Mouse (Mus musculus) lung, adult 2 months (tissue): Measurements from ENCODE around the gene Thsd4. TPM values are rescaled to one million over a fixed set of nuclear protein-coding genes. Genes with fewer than 3 reads are reported as not detected.

Experiments used
- DNase-seq: peaks from one replicate; pipeline ENCODE4 v3.0.0; 2022
- H3K4me1 ChIP-seq: fragments of 200-500 bp; 2 replicates; pipeline ENCODE4 v1.6.1; 2011; ENCODE audit warnings: low read length; ENCODE audit not compliant: control insufficient read depth, insufficient read depth
- H3K4me3 ChIP-seq: fragments of 200-500 bp; replicated peaks from 2 replicates; pipeline ENCODE3; 2011; ENCODE audit warnings: low read depth, mild to moderate bottlenecking, control low read depth, low read length; ENCODE audit errors: extremely low read depth
- CTCF ChIP-seq: fragments of 200-500 bp; IDR thresholded peaks from 2 replicates; pipeline ENCODE4 v1.5.1; 2011; ENCODE audit warnings: mild to moderate bottlenecking, low read length, control low read depth; ENCODE audit not compliant: insufficient read depth
- POLR2A ChIP-seq: fragments of 200-500 bp; IDR thresholded peaks from 2 replicates; pipeline ENCODE4 v1.6.1; 2011; ENCODE audit warnings: low read depth, mild to moderate bottlenecking, control low read depth, low read length, borderline replicate concordance; ENCODE audit errors: extremely low read depth
- WGBS: fragments of 180-500 bp; shearing (Covaris S2); methylation state at CpG from one replicate; pipeline ENCODE4 v1.1.7; 2018; 5-methylcytosine and 5-hydroxymethylcytosine counted together
- polyA plus RNA-seq: library from polyadenylated mRNA; depleted of rRNA; stranded (reverse); fragments of >200 nt; gene quantifications from 2 replicates; pipeline ENCODE4 v1.2.3, GENCODE M21; 2012

Gene Thsd4
- polyA plus RNA-seq, 1 experiment: 27.2 TPM

GRCm38 (mm10) chr9:60250403-60250802 is 271.4 kb downstream of the Thsd4 start:
- TF ChIP-seq POLR2A: no peak
- TF ChIP-seq CTCF: no peak
- H3K4me1 ChIP-seq: no peaks in the 10 kb centered on the region
- no peak overlapping the region for H3K4me3 ChIP-seq
- no peak for DNase-seq

DNA sequence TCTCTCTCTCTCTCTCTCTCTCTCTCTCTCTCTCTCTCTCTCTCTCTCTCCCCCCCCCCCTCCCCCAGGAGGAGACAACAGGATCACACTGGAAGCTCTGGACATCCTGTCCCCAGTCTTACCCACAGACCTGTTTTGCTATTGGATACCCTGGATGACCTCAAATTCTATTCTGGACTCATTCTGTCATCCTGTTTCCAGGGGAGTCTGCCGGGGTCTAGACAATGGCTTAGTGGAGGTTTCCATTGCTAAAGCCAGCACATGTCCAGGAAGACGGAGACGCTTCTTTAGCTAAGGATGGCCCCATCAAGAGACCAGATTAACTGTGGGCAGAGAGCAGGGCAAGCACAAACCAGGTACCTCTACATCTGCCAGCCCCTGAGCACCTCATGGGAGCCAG is 273.8 kb downstream of the Thsd4 start:
- DNase-seq: no peak
- no peak overlapping the region for H3K4me3 ChIP-seq
- TF ChIP-seq POLR2A (no peak), CTCF (no peak)
- WGBS: 46% methylated on average over 3 of the region's 3 CpGs
- no peaks in the 10 kb centered on the region for H3K4me1 ChIP-seq

DNA sequence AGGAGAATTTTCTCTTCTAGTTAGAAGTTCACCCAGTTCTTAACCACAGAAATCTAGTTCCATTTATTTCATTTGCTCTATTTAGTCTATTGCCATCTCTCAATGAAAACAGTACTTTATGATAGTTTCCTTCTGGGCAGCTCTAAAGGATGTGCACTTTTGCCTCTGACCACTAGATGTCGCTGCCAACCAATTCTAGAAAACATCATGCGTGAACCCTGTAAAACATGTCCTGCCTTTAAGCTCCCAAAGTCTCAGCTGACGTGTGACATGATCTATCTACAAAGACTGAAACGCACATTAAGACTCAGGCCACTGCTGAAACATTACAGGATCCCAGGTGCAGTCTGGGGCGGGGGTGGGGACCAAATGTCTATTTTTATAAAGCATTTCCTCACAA is 276.9 kb downstream of the Thsd4 start:
- Histone ChIP-seq H3K4me1 (no peaks in the 10 kb centered on the region), H3K4me3 (no peak overlapping the region)
- TF ChIP-seq CTCF (peak; percentile 61), POLR2A (no peak)
- 4% methylated on average over 5 of the region's 5 CpGs for WGBS
- peak; percentile 59 for DNase-seq

GRCm38 (mm10) chr9:60243503-60243902 is 278.3 kb downstream of the Thsd4 start:
- WGBS: 63% methylated on average over 6 of the region's 6 CpGs
- TF ChIP-seq CTCF (peak; percentile 57), POLR2A (no peak)
- no peak for DNase-seq
- Histone ChIP-seq H3K4me1 (no peaks in the 10 kb centered on the region), H3K4me3 (no peak overlapping the region)

- 31% methylated on average over 4 of the region's 4 CpGs for WGBS
- Histone ChIP-seq H3K4me3 (no peak overlapping the region), H3K4me1 (peaks cover under 1% of the 10 kb centered on the region; the same call in 1 of the 2 replicates)
- DNase-seq: peak; percentile 27
- TF ChIP-seq CTCF (peak; percentile 71), POLR2A (no peak)
Observed at GRCm38 (mm10) chr9:60237667-60238066, 284.2 kb downstream of the Thsd4 start.

DNA sequence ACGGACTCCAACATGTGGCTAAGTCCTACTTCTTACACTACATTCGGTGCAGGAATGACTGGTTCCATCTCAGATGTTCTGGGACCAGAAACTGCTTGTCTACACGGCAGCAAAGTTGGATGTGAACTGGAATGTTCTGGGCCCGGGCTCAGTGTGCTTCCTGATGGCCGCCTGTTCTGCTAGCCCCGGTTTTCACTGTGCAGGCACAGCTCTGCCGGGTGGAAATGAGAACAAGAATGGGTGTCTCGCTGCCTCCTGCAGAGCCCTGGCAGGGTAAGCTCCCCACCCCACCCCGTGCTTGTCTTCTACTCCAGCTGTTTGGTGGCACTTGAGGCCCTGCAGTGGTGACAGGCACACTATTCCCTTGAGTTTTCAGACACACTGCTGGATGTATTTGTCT is 285.7 kb downstream of the Thsd4 start:
- TF ChIP-seq CTCF (no peak), POLR2A (no peak)
- DNase-seq: no peak
- 65% methylated on average over 9 of the region's 9 CpGs for WGBS
- Histone ChIP-seq H3K4me1 (peaks cover 3% of the 10 kb centered on the region; the same call in 1 of the 2 replicates), H3K4me3 (no peak overlapping the region)

- Histone ChIP-seq H3K4me1 (peaks cover 3% of the 10 kb centered on the region; the same call in 1 of the 2 replicates), H3K4me3 (no peak overlapping the region)
- no peak for DNase-seq
- WGBS: 41% methylated on average over 8 of the region's 8 CpGs
- TF ChIP-seq CTCF: no peak
- no peak for TF ChIP-seq POLR2A
Observed at GRCm38 (mm10) chr9:60234233-60235115, 287.4 kb downstream of the Thsd4 start.

GRCm38 (mm10) chr9:60231981-60232881 is 289.6 kb downstream of the Thsd4 start:
- no peak for DNase-seq
- 66% methylated on average over 9 of the region's 9 CpGs for WGBS
- Histone ChIP-seq H3K4me3 (no peak overlapping the region), H3K4me1 (peaks cover 3% of the 10 kb centered on the region; the same call in 1 of the 2 replicates)
- TF ChIP-seq POLR2A (no peak), CTCF (no peak)

GRCm38 (mm10) chr9:60229496-60229895 is 292.4 kb downstream of the Thsd4 start:
- no peak for TF ChIP-seq POLR2A
- no peak for TF ChIP-seq CTCF

DNA sequence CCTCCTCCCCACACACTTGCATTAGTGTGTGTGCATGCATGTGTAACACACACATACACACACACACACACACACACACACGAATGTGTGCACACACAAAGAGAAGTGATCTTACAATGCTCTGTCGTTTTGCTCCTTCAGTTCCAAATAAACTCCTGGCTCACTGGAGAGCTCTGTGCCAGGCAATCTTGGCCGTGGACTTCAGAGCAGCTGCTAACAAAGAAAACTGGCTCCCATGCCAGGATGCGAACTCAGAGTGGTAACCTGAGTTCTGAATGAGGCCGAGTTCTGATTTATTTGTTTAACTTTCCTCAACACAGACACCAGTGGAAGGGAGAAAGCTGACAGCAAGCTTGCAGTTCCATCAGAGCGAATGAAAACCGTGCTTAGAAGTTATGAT is 294.1 kb downstream of the Thsd4 start:
- WGBS: 61% methylated on average over 7 of the region's 7 CpGs
- DNase-seq: no peak

More at GRCm38 (mm10) chr9:60229496-60229895, 292.4 kb downstream of the Thsd4 start:
- H3K4me3 ChIP-seq: no peak overlapping the region
- WGBS: 75% methylated on average over 4 of the region's 4 CpGs
- peaks cover 7% of the 10 kb centered on the region for H3K4me1 ChIP-seq
- no peak for DNase-seq

More for the DNA sequence above, 294.1 kb downstream of the Thsd4 start:
- no peak for TF ChIP-seq CTCF
- Histone ChIP-seq H3K4me1 (peaks cover 7% of the 10 kb centered on the region), H3K4me3 (no peak overlapping the region)
